9 mouse cellular contexts compared by ENCODE assay signal in the genomic region with DNA sequence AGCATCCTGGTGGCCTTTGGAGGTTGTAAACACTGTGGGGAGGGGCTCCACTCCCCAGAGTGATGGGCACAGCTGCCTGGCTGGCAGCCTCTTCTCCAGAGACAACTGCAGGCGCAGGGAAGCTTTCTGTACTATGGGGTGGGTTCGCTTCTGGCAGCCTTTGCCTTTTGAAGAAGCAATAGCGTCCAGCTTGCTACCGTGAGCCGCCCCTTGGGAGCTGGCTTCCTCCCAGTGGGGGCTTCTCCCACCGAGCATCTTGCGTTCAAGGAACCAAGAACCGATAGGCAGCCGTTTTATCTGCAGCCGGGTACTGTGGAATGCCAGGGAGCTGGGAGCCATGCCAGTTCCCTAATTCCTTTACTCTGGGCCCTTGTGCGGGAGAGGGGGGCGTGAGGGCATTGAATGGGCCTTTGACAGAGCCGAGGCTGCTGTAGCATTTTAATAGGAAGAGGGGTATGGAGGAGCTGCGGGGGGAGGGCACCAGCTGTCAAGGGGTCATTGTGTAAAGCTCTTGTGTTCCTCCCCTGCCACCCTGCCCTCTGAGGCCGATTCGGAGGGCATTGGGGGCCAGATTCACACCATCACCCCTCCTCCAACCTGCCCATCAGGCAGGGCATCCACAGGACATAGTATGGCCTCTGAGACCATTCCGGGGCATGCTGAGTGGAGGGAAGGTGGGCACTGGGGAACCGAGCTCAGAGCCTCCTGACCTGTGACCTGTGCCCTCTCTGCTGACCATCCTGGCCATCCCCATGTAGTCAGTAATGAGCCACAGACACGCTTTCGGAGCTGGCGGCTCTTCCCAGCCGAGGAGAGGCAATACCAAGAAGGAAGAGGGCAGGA. TPM values are rescaled to one million over a fixed set of nuclear protein-coding genes. Genes with fewer than 3 reads are reported as not detected.
A peak's percentile ranks its signal among the peaks of the same experiment; 100 is the strongest.
DNase-seq lines count a peak whose midpoint lies in the region; ATAC-seq and TF ChIP-seq lines count a peak whose summit lies in the region.
"Had no signal": no experiment of that assay in that cellular context is flagged by ENCODE, and none has a peak within 500 bp of the region (broad histone marks: within the 10 kb centered on the region; RNA-seq: fewer than 3 reads in every experiment).

No protein-coding gene starts in this region.

- H3K9ac ChIP-seq in heart, embryonic 16.5 days (ENCODE audit: low read length): no peak overlapping the region
- no peak overlapping the region; the same call in 1 of the 2 replicates for H3K9ac ChIP-seq in forebrain, embryonic 11.5 days (ENCODE audit: low read length)
- H3K9ac ChIP-seq: liver, embryonic 15.5 days had no signal

- H3K79me2 ChIP-seq in myocyte (ENCODE audit: control insufficient read depth, insufficient read depth): no peaks in the 10 kb centered on the region

- no peak for TF ChIP-seq POLR2A in myocyte (IDR thresholded peaks at IDR 0.05; ENCODE audit: insufficient read length, low read depth)

- 46% methylated on average over 22 of the region's 22 CpGs for WGBS in heart, embryonic 16.5 days
- 57% methylated on average over 22 of the region's 22 CpGs for WGBS in forebrain, embryonic 11.5 days

- no peak overlapping the region for H3ac ChIP-seq in myocyte (ENCODE audit: control insufficient read depth, insufficient read length)

- no peak for DNase-seq in heart, adult 11 months
- no peak for DNase-seq in forebrain, embryonic 11.5 days (ENCODE audit: low spot score)
- DNase-seq in layer of hippocampus, adult 8-10 months (ENCODE audit: low spot score in 2 of 2): peak; percentile 76 to 80
- no peak for DNase-seq in adrenal gland, postnatal 36 days
- DNase-seq in liver: no peak

- peak overlapping the region; percentile 24; the same call in 1 of the 2 replicates for H3K4me2 ChIP-seq in heart, embryonic 16.5 days (ENCODE audit: low read depth, low read length)
- H3K4me2 ChIP-seq in forebrain, embryonic 11.5 days (ENCODE audit: low read depth, low read length, severe bottlenecking): 0 out of 2 replicates have a peak overlapping the region, but pooled peaks have one; percentile 15
- H3K4me2 ChIP-seq in myocyte (ENCODE audit: low read depth): peak overlapping the region; percentile 42
- H3K4me2 ChIP-seq: liver, embryonic 15.5 days had no signal

- no peak overlapping the region for H3K27ac ChIP-seq in heart, embryonic 16.5 days (ENCODE audit: low read length)
- peak overlapping the region; percentile 46 for H3K27ac ChIP-seq in forebrain, embryonic 11.5 days (ENCODE audit: low read depth, low read length)
- H3K27ac ChIP-seq: liver, embryonic 15.5 days had no signal

- no peaks in the 10 kb centered on the region for H3K9me3 ChIP-seq in heart, embryonic 16.5 days (replicated peaks; ENCODE audit: control insufficient read depth, low read length)
- no peaks in the 10 kb centered on the region for H3K9me3 ChIP-seq in forebrain, embryonic 11.5 days (ENCODE audit: control insufficient read depth, low read length)
- H3K9me3 ChIP-seq: liver, embryonic 15.5 days had no signal

- peak; percentile 59; the same call in 1 of the 2 replicates for ATAC-seq in heart, embryonic 16.5 days (replicated peaks; ENCODE audit: extremely low read depth, insufficient read depth, low FRiP score)
- ATAC-seq in forebrain, embryonic 11.5 days (replicated peaks; ENCODE audit: low FRiP score): no peak; the same call in 1 of the 2 replicates
- no peak for ATAC-seq in inflammation-experienced regulatory T-cells, adult 6 months

- no peaks in the 10 kb centered on the region for H3K27me3 ChIP-seq in heart, embryonic 16.5 days (ENCODE audit: control insufficient read depth, insufficient read depth, low read length)
- H3K27me3 ChIP-seq in forebrain, embryonic 11.5 days (ENCODE audit: control insufficient read depth, insufficient read depth, low read length): no peaks in the 10 kb centered on the region
- no peaks in the 10 kb centered on the region for H3K27me3 ChIP-seq in myocyte (ENCODE audit: control insufficient read depth, insufficient read depth, insufficient read length)
- H3K27me3 ChIP-seq: liver, embryonic 15.5 days had no signal

- peaks cover 6% of the 10 kb centered on the region; the same call in 1 of the 2 replicates for H3K4me1 ChIP-seq in heart, embryonic 16.5 days (ENCODE audit: control insufficient read depth, insufficient read depth, low read length)
- H3K4me1 ChIP-seq in forebrain, embryonic 11.5 days (replicated peaks; ENCODE audit: control insufficient read depth, insufficient read depth, low read length): peaks cover 8% of the 10 kb centered on the region; the same call in 1 of the 2 replicates
- H3K4me1 ChIP-seq: liver, embryonic 15.5 days had no signal

- H3K36me3 ChIP-seq in heart, embryonic 16.5 days (ENCODE audit: control insufficient read depth, insufficient read depth): no peaks in the 10 kb centered on the region
- H3K36me3 ChIP-seq in forebrain, embryonic 11.5 days (ENCODE audit: control insufficient read depth, insufficient read depth, low read length): no peaks in the 10 kb centered on the region
- H3K36me3 ChIP-seq in myocyte (ENCODE audit: control insufficient read depth, insufficient read depth): peaks cover 27% of the 10 kb centered on the region

- H3K4me3 ChIP-seq in heart, embryonic 16.5 days (ENCODE audit: low read length): no peak overlapping the region
- H3K4me3 ChIP-seq in forebrain, embryonic 11.5 days (ENCODE audit: low read depth, low read length): no peak overlapping the region
- H3K4me3 ChIP-seq in myocyte: no peak overlapping the region
- H3K4me3 ChIP-seq: liver, embryonic 15.5 days had no signal

TF ChIP-seq in myocyte, 11 proteins besides CTCF, POLR2A, EP300 and RAD21:
- TF ChIP-seq MYOG (IDR thresholded peaks at IDR 0.05; ENCODE audit: control insufficient read depth in 1 of 3, insufficient read depth in 1 of 3, insufficient read length in 2 of 3, low read depth in 2 of 3) (peak; percentile 40 to 92 (median 70)), MYOD1 (IDR thresholded peaks at IDR 0.05; ENCODE audit: control insufficient read depth in 1 of 3, insufficient read length in 2 of 3, low read depth in 2 of 3) (peak; percentile 94 to 99 (median 98)), REST (IDR thresholded peaks at IDR 0.05; ENCODE audit: insufficient read depth, insufficient read length) (no peak), TCF12 (IDR thresholded peaks at IDR 0.05; ENCODE audit: insufficient read depth, poor library complexity, severe bottlenecking) (peak; percentile 81), TCF3 (IDR thresholded peaks at IDR 0.05; ENCODE audit: insufficient read length, low read depth) (peak; percentile 63), E2F4 (IDR thresholded peaks at IDR 0.05; ENCODE audit: insufficient read depth) (no peak)

RNA-seq across cellular contexts. Expression of a gene that starts 22.9 kb away (rescaled TPM):
- polyA plus RNA-seq in heart, embryonic 16.5 days (2015; fragmentation: Nextera tagmentation; extraction: Ambion mirVana): 1.1 and 1.3 TPM in 2 replicates
- polyA plus RNA-seq in forebrain, embryonic 11.5 days (2014; fragmentation: Nextera tagmentation; extraction: Ambion mirVana): 0.96 and 1.1 TPM in 2 replicates
- 1 to 10 TPM; 1.9 to 2.6 (median 2.2) TPM for total RNA-seq in layer of hippocampus, adult 8-10 months (2022)
- polyA plus RNA-seq in myocyte (2012; fragmentation: generic; extraction: Trizol): 1.00 TPM
- under 1 TPM; 0.23 to 0.36 TPM for total RNA-seq in adrenal gland, postnatal 36 days (2021)
- polyA plus RNA-seq in inflammation-experienced regulatory T-cells, adult 6 months (2017; shearing (Covaris generic)): not detected

RNA-seq across cellular contexts. Expression of a gene that starts 29.1 kb away (rescaled TPM):
- 11.4 and 11.9 TPM in 2 replicates for polyA plus RNA-seq in heart, embryonic 16.5 days (2015; fragmentation: Nextera tagmentation; extraction: Ambion mirVana)
- polyA plus RNA-seq in forebrain, embryonic 11.5 days (2014; fragmentation: Nextera tagmentation; extraction: Ambion mirVana): 10.5 and 11.7 TPM in 2 replicates
- 10 to 100 TPM; 29.9 to 38.8 (median 36.2) TPM for total RNA-seq in layer of hippocampus, adult 8-10 months (2022)
- polyA plus RNA-seq in myocyte (2012; fragmentation: generic; extraction: Trizol): 40.6 TPM
- 100 to 1,000 TPM in 1 of 2 experiments, 10 to 100 TPM in 1; 64.3 to 124 TPM for total RNA-seq in adrenal gland, postnatal 36 days (2021)
- 1 to 10 TPM; 2.4 to 3.6 (median 3.4) TPM for polyA plus RNA-seq in inflammation-experienced regulatory T-cells, adult 6 months (2017; shearing (Covaris generic))

RNA-seq across cellular contexts. Expression of a gene that starts 36.0 kb away (rescaled TPM):
- polyA plus RNA-seq in heart, embryonic 16.5 days (2015; fragmentation: Nextera tagmentation; extraction: Ambion mirVana): 509 and 560 TPM in 2 replicates
- 852 and 943 TPM in 2 replicates for polyA plus RNA-seq in forebrain, embryonic 11.5 days (2014; fragmentation: Nextera tagmentation; extraction: Ambion mirVana)
- total RNA-seq in layer of hippocampus, adult 8-10 months (2022): 1,000 to 10,000 TPM in 2 of 4 experiments, 100 to 1,000 TPM in 2; 690 to 1,011 (median 866) TPM
- 3,783 TPM for polyA plus RNA-seq in myocyte (2012; fragmentation: generic; extraction: Trizol)
- total RNA-seq in adrenal gland, postnatal 36 days (2021): 1,000 to 10,000 TPM; 1,120 to 1,187 TPM
- 1,000 to 10,000 TPM in 2 of 3 experiments, 100 to 1,000 TPM in 1; 884 to 1,360 (median 1,230) TPM for polyA plus RNA-seq in inflammation-experienced regulatory T-cells, adult 6 months (2017; shearing (Covaris generic))

Comparison
In these comparisons a context has a peak if more than half of its experiments do, and no peak if none do; other contexts are left out.
1. DNase-seq: peak in layer of hippocampus, adult 8-10 months (2 of 2); none in heart, adult 11 months (single experiment), forebrain, embryonic 11.5 days (single experiment), adrenal gland, postnatal 36 days (0 of 2) and liver (single experiment).
2. Peak in every context shown above with its lines, with median percentiles within 50 percentile points of each other: H3K4me2 ChIP-seq.